Mouse (Mus musculus) brain, adult 2 months (tissue): ENCODE data around the gene A630076J17Rik.
A peak's percentile ranks its signal among the peaks of the same experiment; 100 is the strongest.

Experiments used
- DNase-seq: peaks from one replicate; pipeline ENCODE4 v3.0.0; 2011; ENCODE audit warnings: low read depth, low spot score

Gene A630076J17Rik

GRCm38 (mm10) chr3:107275996-107276395 is 45.6 kb downstream of the A630076J17Rik start:
- peak; percentile 27 for DNase-seq

DNA sequence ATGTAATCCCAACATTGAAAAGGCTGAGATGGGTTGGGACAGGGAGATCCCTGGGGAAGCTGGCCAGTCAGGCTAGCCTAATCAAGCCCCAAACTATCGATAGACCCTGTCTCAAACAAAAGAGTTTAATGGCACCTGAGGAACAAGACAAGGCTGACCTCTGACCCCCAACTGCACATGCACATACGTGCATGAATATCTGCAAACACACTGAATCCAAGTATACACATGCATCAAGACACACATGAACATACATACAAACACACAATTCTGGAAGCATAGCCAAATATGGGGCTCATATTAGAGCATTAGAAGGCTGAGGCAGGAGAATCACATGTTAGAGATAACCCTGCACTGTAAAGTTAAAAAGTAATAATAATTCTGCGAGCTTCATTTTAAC is 46.2 kb downstream of the A630076J17Rik start:
- no peak for DNase-seq

DNA sequence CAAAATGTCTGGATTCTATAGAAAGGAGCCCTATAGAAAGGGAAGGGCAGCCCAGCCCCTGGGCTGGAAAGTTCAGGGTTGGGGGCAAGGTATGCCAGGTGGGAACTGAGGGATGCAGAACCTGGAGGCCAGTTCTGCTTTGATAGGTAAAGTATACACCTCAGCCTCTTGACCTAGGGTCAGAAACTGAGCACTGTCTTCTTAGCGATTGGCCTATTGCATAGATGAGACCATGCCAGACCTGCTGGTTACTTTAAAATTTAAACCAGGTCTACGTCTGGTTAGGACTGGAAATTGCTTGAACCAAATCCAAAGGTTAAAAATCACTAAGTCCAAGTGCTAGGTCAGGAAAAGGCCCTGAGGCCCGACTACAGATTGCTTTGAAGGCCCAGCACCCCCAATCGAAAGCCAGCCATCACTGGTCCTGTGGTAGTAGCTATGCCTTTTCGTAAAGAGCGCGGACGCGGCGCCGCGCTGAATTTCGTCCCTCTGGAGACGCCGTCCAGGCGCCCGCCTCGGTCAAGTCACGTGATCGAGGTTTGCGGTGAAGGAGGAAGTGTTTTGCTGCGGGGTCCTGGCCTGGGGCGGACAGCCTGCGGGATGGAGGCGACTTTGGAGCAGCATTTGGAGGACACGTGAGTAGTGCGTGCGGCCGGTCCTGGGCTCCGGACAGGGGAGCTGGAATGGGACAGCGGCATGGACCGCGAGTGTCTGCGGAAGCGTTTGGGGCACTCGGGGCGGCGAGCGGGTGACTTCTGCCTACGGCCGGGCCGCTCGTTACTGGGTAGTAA is 48.3 kb downstream of the A630076J17Rik start, which contains the start of gene Lamtor5:
Lamtor5 (plus strand) TSS at position 380 of the 791 bp plus-strand sequence.
- DNase-seq, result peak; percentile 94
